ENCODE assay signal across 12 mouse cellular contexts in genomic region chr6:48785189-48785588, GRCm38 (mm10). TPM values are rescaled to one million over a fixed set of nuclear protein-coding genes. Genes with fewer than 3 reads are reported as not detected.
DNase-seq lines count a peak whose midpoint lies in the region.
"Had no signal": no experiment of that assay in that cellular context is flagged by ENCODE, and none has a peak within 500 bp of the region (broad histone marks: within the 10 kb centered on the region; RNA-seq: fewer than 3 reads in every experiment).

No protein-coding gene starts in this region.

- H3K4me3 ChIP-seq in heart, embryonic 10.5 days: no peak overlapping the region
- H3K4me3 ChIP-seq: hindbrain, embryonic 12.5 days; left cerebral cortex, adult 2 months had no signal

- no peaks in the 10 kb centered on the region for H3K9me3 ChIP-seq in heart, embryonic 10.5 days
- H3K9me3 ChIP-seq: hindbrain, embryonic 12.5 days had no signal

- no peaks in the 10 kb centered on the region for H3K27me3 ChIP-seq in heart, embryonic 10.5 days (ENCODE audit: insufficient read depth, poor library complexity, severe bottlenecking)
- H3K27me3 ChIP-seq: hindbrain, embryonic 12.5 days had no signal

- H3K27ac ChIP-seq in heart, embryonic 10.5 days: no peak overlapping the region
- H3K27ac ChIP-seq: hindbrain, embryonic 12.5 days; left cerebral cortex, adult 2 months had no signal

- H3K4me1 ChIP-seq in heart, embryonic 10.5 days: no peaks in the 10 kb centered on the region
- H3K4me1 ChIP-seq: hindbrain, embryonic 12.5 days had no signal

- H3K36me3 ChIP-seq in heart, embryonic 10.5 days: no peaks in the 10 kb centered on the region
- H3K36me3 ChIP-seq: hindbrain, embryonic 12.5 days had no signal

- WGBS in heart, embryonic 10.5 days: 70% methylated on average over 1 of the region's 1 CpGs

- peak; percentile 48 for DNase-seq in heart, adult 8-10 months (ENCODE audit: low spot score)
- no peak for DNase-seq in heart, embryonic 10.5 days (ENCODE audit: low spot score)
- DNase-seq in 3134 (ENCODE audit: extremely low read depth, insufficient read length, low spot score): peak; percentile 4
- DNase-seq in fat pad, adult 2 months (ENCODE audit: extremely low read depth, low read depth, low spot score): peak; percentile 82
- DNase-seq in kidney, postnatal 10 days: peak; percentile 42
- DNase-seq in cerebellum, adult 9-11 months: no peak
- DNase-seq in right cerebral cortex, adult 18-20 months: no peak
- DNase-seq in right cerebral cortex, postnatal 14 days: no peak
- DNase-seq: cerebellum, adult 9-10 months; thymus, postnatal 14 days had no signal

RNA-seq across cellular contexts. Expression of gene Gimap3, which starts 14.5 kb away (rescaled TPM):
- under 1 TPM; 0.53 to 0.86 (median 0.54) TPM for total RNA-seq in heart, adult 8-10 months (2022)
- polyA plus RNA-seq in heart, embryonic 10.5 days (2016; fragmentation: Nextera tagmentation; extraction: Ambion mirVana): 0.11 TPM in 1 of 2 replicates, not detected in the other
- total RNA-seq: left cerebral cortex, adult 2 months had no signal
- polyA plus RNA-seq: hindbrain, embryonic 12.5 days had no signal

RNA-seq across cellular contexts. Expression of gene Gimap5, which starts 39.2 kb away (rescaled TPM):
- 1 to 10 TPM; 4.1 to 5.0 (median 4.5) TPM for total RNA-seq in heart, adult 8-10 months (2022)
- polyA plus RNA-seq in heart, embryonic 10.5 days (2016; fragmentation: Nextera tagmentation; extraction: Ambion mirVana): 2.7 and 4.0 TPM in 2 replicates

RNA-seq across cellular contexts. Expression of gene Gimap1, which starts 46.3 kb away (rescaled TPM):
- total RNA-seq in heart, adult 8-10 months (2022): 1 to 10 TPM; 6.3 to 9.4 (median 8.0) TPM
- 14.6 and 19.0 TPM in 2 replicates for polyA plus RNA-seq in heart, embryonic 10.5 days (2016; fragmentation: Nextera tagmentation; extraction: Ambion mirVana)

RNA-seq across cellular contexts. Expression of gene Tmem176a, which starts 55.5 kb away (rescaled TPM):
- total RNA-seq in heart, adult 8-10 months (2022): 10 to 100 TPM; 15.0 to 19.3 (median 17.1) TPM
- 65.3 and 84.3 TPM in 2 replicates for polyA plus RNA-seq in heart, embryonic 10.5 days (2016; fragmentation: Nextera tagmentation; extraction: Ambion mirVana)

RNA-seq across cellular contexts. Expression of gene Tmem176b, which starts 56.1 kb away (rescaled TPM):
- total RNA-seq in heart, adult 8-10 months (2022): 10 to 100 TPM; 34.1 to 50.4 (median 41.2) TPM
- polyA plus RNA-seq in heart, embryonic 10.5 days (2016; fragmentation: Nextera tagmentation; extraction: Ambion mirVana): 150 and 178 TPM in 2 replicates

Comparison
In these comparisons a context has a peak if more than half of its experiments do, and no peak if none do; other contexts are left out.
1. DNase-seq: peak in heart, adult 8-10 months (single experiment), 3134 (single experiment), fat pad, adult 2 months (single experiment) and kidney, postnatal 10 days (single experiment); none in heart, embryonic 10.5 days (single experiment), cerebellum, adult 9-11 months (single experiment), right cerebral cortex, adult 18-20 months (single experiment) and right cerebral cortex, postnatal 14 days (single experiment).